Mouse (Mus musculus) midbrain, embryonic 14.5 days (tissue): ENCODE measurements around the gene Gm26657. TPM values are rescaled to one million over a fixed set of nuclear protein-coding genes. Genes with fewer than 3 reads are reported as not detected.

Experiments
- ATAC-seq: fragments of 200-750 bp; cut with Nextera tagmentation; 2 replicates; pipeline ENCODE4 v1.8.0; 2017; ENCODE audit warnings: moderate number of reproducible peaks, moderate library complexity; ENCODE audit not compliant: low FRiP score, low TSS enrichment
- DNase-seq: peaks from one replicate; pipeline ENCODE4 v3.0.0-alpha.2; 2015
- H3K27ac ChIP-seq: fragments of 300-500 bp; sonication (generic); replicated peaks from 2 replicates; pipeline ENCODE4 v1.5.1; 2014; ENCODE audit warnings: mild to moderate bottlenecking, low read depth, low read length, moderate library complexity
- H3K27me3 ChIP-seq: fragments of 300-500 bp; sonication (generic); 2 replicates; pipeline ENCODE4 v1.6.1; 2014; ENCODE audit warnings: low read length, control low read depth, mixed read lengths; ENCODE audit not compliant: control insufficient read depth, insufficient read depth
- H3K36me3 ChIP-seq: fragments of 300-500 bp; sonication (generic); 2 replicates; pipeline ENCODE4 v1.6.1; 2014; ENCODE audit warnings: low read length, control low read depth; ENCODE audit not compliant: control insufficient read depth, insufficient read depth
- H3K4me1 ChIP-seq: fragments of 300-500 bp; sonication (generic); 2 replicates; pipeline ENCODE4 v1.6.1; 2014; ENCODE audit warnings: mild to moderate bottlenecking, antibody characterized with exemption, low read length, control low read depth; ENCODE audit not compliant: control insufficient read depth, insufficient read depth
- H3K4me2 ChIP-seq: fragments of 300-500 bp; sonication (generic); 2 replicates; pipeline ENCODE4 v1.6.1; 2014; ENCODE audit warnings: mild to moderate bottlenecking, low read length, moderate library complexity
- H3K4me3 ChIP-seq: fragments of 300-500 bp; sonication (generic); replicated peaks from 2 replicates; pipeline ENCODE4 v1.5.1; 2014; ENCODE audit warnings: low read depth, low read length
- H3K9ac ChIP-seq: fragments of 300-500 bp; sonication (generic); replicated peaks from 2 replicates; pipeline ENCODE4 v1.6.1; 2014; ENCODE audit warnings: mild to moderate bottlenecking, low read length, moderate library complexity
- H3K9me3 ChIP-seq: fragments of 300-500 bp; sonication (generic); 2 replicates; pipeline ENCODE4 v1.6.1; 2016; ENCODE audit warnings: low read length, control low read depth, mixed read lengths; ENCODE audit not compliant: control insufficient read depth
- WGBS: fragments of 180-500 bp; shearing (Covaris S2); extraction: QIAGEN DNeasy Blood & Tissue Kit; methylation state at CpG from one replicate; pipeline ENCODE4 v1.1.7; 2014; 5-methylcytosine and 5-hydroxymethylcytosine counted together
- polyA plus RNA-seq: library from polyadenylated mRNA; unstranded; fragments of >200 nt; fragmentation: Nextera tagmentation; extraction: Ambion mirVana; gene quantifications from 2 replicates; pipeline ENCODE4 v1.2.1, GENCODE M21; 2014

Gene Gm26657
- polyA plus RNA-seq, 1 experiment from 2014 or later = not detected

GRCm38 (mm10) chr4:56746345-56746744 is 6.5 kb downstream of the Gm26657 start:
- H3K9ac ChIP-seq = no peak overlapping the region
- no peaks in the 10 kb centered on the region for H3K4me1 ChIP-seq
- no peaks in the 10 kb centered on the region for H3K9me3 ChIP-seq
- no peak overlapping the region for H3K27ac ChIP-seq
- H3K36me3 ChIP-seq = peaks cover 43% of the 10 kb centered on the region
- H3K27me3 ChIP-seq = no peaks in the 10 kb centered on the region
- WGBS = 98% methylated on average over 2 of the region's 2 CpGs
- DNase-seq (no peak), ATAC-seq (no peak)
- H3K4me2 ChIP-seq = no peak overlapping the region
- H3K4me3 ChIP-seq = no peak overlapping the region

- no peak overlapping the region for H3K4me2 ChIP-seq
- no peaks in the 10 kb centered on the region for H3K27me3 ChIP-seq
- no peak overlapping the region for H3K4me3 ChIP-seq
- H3K36me3 ChIP-seq = peaks cover 52% of the 10 kb centered on the region
- WGBS = 98% methylated on average over 9 of the region's 9 CpGs
- H3K9me3 ChIP-seq = no peaks in the 10 kb centered on the region
- no peak overlapping the region for H3K9ac ChIP-seq
- no peak for DNase-seq
- ATAC-seq = no peak
- no peak overlapping the region for H3K27ac ChIP-seq
- no peaks in the 10 kb centered on the region for H3K4me1 ChIP-seq
Measured at GRCm38 (mm10) chr4:56747456-56747855, 7.6 kb downstream of the Gm26657 start.

GRCm38 (mm10) chr4:56756021-56756420 is 16.2 kb downstream of the Gm26657 start:
- 95% methylated on average over 5 of the region's 5 CpGs for WGBS
- ATAC-seq (no peak), DNase-seq (no peak)
- Histone ChIP-seq H3K9ac (no peak overlapping the region), H3K4me2 (no peak overlapping the region), H3K36me3 (peaks cover 94% of the 10 kb centered on the region), H3K4me3 (no peak overlapping the region), H3K27me3 (no peaks in the 10 kb centered on the region), H3K9me3 (no peaks in the 10 kb centered on the region), H3K27ac (no peak overlapping the region), H3K4me1 (no peaks in the 10 kb centered on the region)

- Histone ChIP-seq H3K27ac (no peak overlapping the region), H3K27me3 (no peaks in the 10 kb centered on the region), H3K36me3 (peaks cover 94% of the 10 kb centered on the region), H3K4me3 (no peak overlapping the region), H3K4me1 (no peaks in the 10 kb centered on the region), H3K4me2 (no peak overlapping the region), H3K9me3 (no peaks in the 10 kb centered on the region), H3K9ac (no peak overlapping the region)
- DNase-seq = no peak
- 93% methylated on average over 10 of the region's 10 CpGs for whole genome bisulfite sequencing
- no peak for ATAC-seq
Measured at GRCm38 (mm10) chr4:56756966-56757600, 17.2 kb downstream of the Gm26657 start.

GRCm38 (mm10) chr4:56757693-56758092 is 17.8 kb downstream of the Gm26657 start:
- no peak for DNase-seq
- WGBS = 100% methylated on average over 1 of the region's 1 CpGs

GRCm38 (mm10) chr4:56767861-56768284 is 28.0 kb downstream of the Gm26657 start:
- no peaks in the 10 kb centered on the region for H3K4me1 ChIP-seq
- DNase-seq (no peak), ATAC-seq (no peak)
- H3K36me3 ChIP-seq = peaks cover 96% of the 10 kb centered on the region
- no peak overlapping the region for H3K27ac ChIP-seq
- no peak overlapping the region for H3K9ac ChIP-seq
- WGBS = 87% methylated on average over 5 of the region's 5 CpGs
- H3K9me3 ChIP-seq = no peaks in the 10 kb centered on the region
- H3K4me3 ChIP-seq = no peak overlapping the region
- no peaks in the 10 kb centered on the region for H3K27me3 ChIP-seq
- H3K4me2 ChIP-seq = no peak overlapping the region

More at GRCm38 (mm10) chr4:56757693-56758092, 17.8 kb downstream of the Gm26657 start:
- H3K9ac ChIP-seq = no peak overlapping the region
- no peaks in the 10 kb centered on the region for H3K4me1 ChIP-seq
- peaks cover 98% of the 10 kb centered on the region for H3K36me3 ChIP-seq
- no peak overlapping the region for H3K27ac ChIP-seq
- no peak overlapping the region for H3K4me3 ChIP-seq
- no peak for ATAC-seq
- H3K4me2 ChIP-seq = no peak overlapping the region
- no peaks in the 10 kb centered on the region for H3K9me3 ChIP-seq
- H3K27me3 ChIP-seq = no peaks in the 10 kb centered on the region

GRCm38 (mm10) chr4:56768913-56769312 is 29.0 kb downstream of the Gm26657 start:
- DNase-seq = no peak
- 96% methylated on average over 7 of the region's 7 CpGs for WGBS
- Histone ChIP-seq H3K9ac (no peak overlapping the region), H3K4me2 (no peak overlapping the region), H3K4me3 (no peak overlapping the region), H3K27me3 (no peaks in the 10 kb centered on the region), H3K27ac (no peak overlapping the region), H3K4me1 (no peaks in the 10 kb centered on the region), H3K36me3 (peaks cover 96% of the 10 kb centered on the region), H3K9me3 (no peaks in the 10 kb centered on the region)
- ATAC-seq = no peak

GRCm38 (mm10) chr4:56771065-56771464 is 31.2 kb downstream of the Gm26657 start:
- Histone ChIP-seq H3K27me3 (no peaks in the 10 kb centered on the region), H3K9ac (no peak overlapping the region), H3K27ac (no peak overlapping the region), H3K36me3 (peaks cover 92% of the 10 kb centered on the region), H3K9me3 (no peaks in the 10 kb centered on the region), H3K4me1 (no peaks in the 10 kb centered on the region), H3K4me2 (no peak overlapping the region), H3K4me3 (no peak overlapping the region)
- ATAC-seq (no peak), DNase-seq (no peak)
- 76% methylated on average over 1 of the region's 1 CpGs for WGBS
